Mouse (Mus musculus): Measurements from ENCODE around the gene Prkar2b.

DNA sequence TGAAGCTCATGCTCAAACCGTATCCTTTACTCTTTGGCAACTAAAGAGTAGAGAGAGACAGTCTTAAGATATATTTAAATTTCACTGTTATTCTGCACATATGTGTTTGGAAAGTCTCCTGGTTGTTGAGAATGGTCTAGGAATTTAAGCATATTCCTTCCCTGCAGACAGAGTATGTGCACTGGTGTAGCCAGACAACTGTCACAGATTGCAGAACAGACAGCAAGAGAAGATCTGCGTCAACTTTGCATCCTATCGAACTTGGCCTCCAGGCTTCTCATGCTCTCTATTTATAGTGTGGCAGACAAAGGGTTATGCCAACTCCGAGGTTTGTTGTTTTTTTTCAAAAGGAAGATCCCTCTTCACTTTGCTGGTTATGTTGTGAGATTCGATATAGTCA lies 62.4 kb downstream of the Prkar2b start:
- no peak for TF ChIP-seq CTCF (IDR thresholded peaks at IDR 0.05; ENCODE audit: low read depth)
- TF ChIP-seq EP300 (IDR thresholded peaks at IDR 0.05; ENCODE audit: low read depth): no peak
